Mouse (Mus musculus): ENCODE measurements around the gene Lrrc41. TPM values are rescaled to one million over a fixed set of nuclear protein-coding genes. Genes with fewer than 3 reads are reported as not detected.

Lrrc41 gene
- polyA plus RNA-seq, 1 experiment: not detected

- Histone ChIP-seq H3K27ac (ENCODE audit: insufficient read depth, low read depth, low read length) (peak overlapping the region; percentile 10; the same call in 1 of the 2 replicates), H3K4me1 (ENCODE audit: control insufficient read depth, insufficient read depth, low read length) (peaks cover 2% of the 10 kb centered on the region; the same call in 1 of the 2 replicates), H3K4me3 (ENCODE audit: insufficient read depth, low read depth, low read length) (peak overlapping the region; percentile 81)
- TF ChIP-seq POLR2A (IDR thresholded peaks at IDR 0.05; ENCODE audit: insufficient read depth, low read depth, low read length) (no peak), CTCF (IDR thresholded peaks at IDR 0.05; ENCODE audit: insufficient read depth, low read depth, low read length) (no peak)
- WGBS: 10% methylated on average over 22 of the region's 22 CpGs
Observed at GRCm38 (mm10) chr4:116052526-116053293, 22.4 kb upstream of the Lrrc41 start.

GRCm38 (mm10) chr4:116053399-116053961, 21.6 kb upstream of the Lrrc41 start, which contains the start of gene Nsun4:
TSS of gene Nsun4 (minus strand) at chr4:116053876.
- Histone ChIP-seq H3K4me3 (ENCODE audit: insufficient read depth, low read depth, low read length) (peak within 1 kb of the TSS; percentile 81), H3K4me1 (ENCODE audit: control insufficient read depth, insufficient read depth, low read length) (peaks cover 2% of the 10 kb centered on the region; the same call in 1 of the 2 replicates), H3K27ac (ENCODE audit: insufficient read depth, low read depth, low read length) (peak within 1 kb of the TSS; percentile 87)
- under 1% methylated on average over 35 of the region's 35 CpGs for WGBS
- TF ChIP-seq POLR2A (IDR thresholded peaks at IDR 0.05; ENCODE audit: insufficient read depth, low read depth, low read length) (peak; percentile 38), CTCF (IDR thresholded peaks at IDR 0.05; ENCODE audit: insufficient read depth, low read depth, low read length) (no peak)

- TF ChIP-seq CTCF (IDR thresholded peaks at IDR 0.05; ENCODE audit: insufficient read depth, low read depth, low read length) (no peak), POLR2A (IDR thresholded peaks at IDR 0.05; ENCODE audit: insufficient read depth, low read depth, low read length) (no peak)
- 0% methylated on average over 1 of the region's 1 CpGs for WGBS
- Histone ChIP-seq H3K4me3 (ENCODE audit: insufficient read depth, low read depth, low read length) (no peak overlapping the region), H3K4me1 (ENCODE audit: control insufficient read depth, insufficient read depth, low read length) (peaks cover 2% of the 10 kb centered on the region; the same call in 1 of the 2 replicates), H3K27ac (ENCODE audit: insufficient read depth, low read depth, low read length) (no peak overlapping the region)
Observed at GRCm38 (mm10) chr4:116057559-116057958, 17.5 kb upstream of the Lrrc41 start.

GRCm38 (mm10) chr4:116059012-116059726, 15.9 kb upstream of the Lrrc41 start:
- H3K4me1 ChIP-seq (ENCODE audit: control insufficient read depth, insufficient read depth, low read length): no peaks in the 10 kb centered on the region
- no peak overlapping the region for H3K27ac ChIP-seq (ENCODE audit: insufficient read depth, low read depth, low read length)
- WGBS: 83% methylated on average over 5 of the region's 5 CpGs
- no peak for TF ChIP-seq CTCF (IDR thresholded peaks at IDR 0.05; ENCODE audit: insufficient read depth, low read depth, low read length)
- no peak for TF ChIP-seq POLR2A (IDR thresholded peaks at IDR 0.05; ENCODE audit: insufficient read depth, low read depth, low read length)
- no peak overlapping the region for H3K4me3 ChIP-seq (ENCODE audit: insufficient read depth, low read depth, low read length)

GRCm38 (mm10) chr4:116063855-116064254, 11.2 kb upstream of the Lrrc41 start:
- 32% methylated on average over 1 of the region's 1 CpGs for WGBS
- Histone ChIP-seq H3K4me3 (ENCODE audit: insufficient read depth, low read depth, low read length) (no peak overlapping the region), H3K27ac (ENCODE audit: insufficient read depth, low read depth, low read length) (no peak overlapping the region), H3K4me1 (ENCODE audit: control insufficient read depth, insufficient read depth, low read length) (no peaks in the 10 kb centered on the region)
- no peak for TF ChIP-seq CTCF (IDR thresholded peaks at IDR 0.05; ENCODE audit: insufficient read depth, low read depth, low read length)
- TF ChIP-seq POLR2A (IDR thresholded peaks at IDR 0.05; ENCODE audit: insufficient read depth, low read depth, low read length): no peak

GRCm38 (mm10) chr4:116070116-116070515, 5.0 kb upstream of the Lrrc41 start:
- TF ChIP-seq CTCF (IDR thresholded peaks at IDR 0.05; ENCODE audit: insufficient read depth, low read depth, low read length): no peak
- no peak for TF ChIP-seq POLR2A (IDR thresholded peaks at IDR 0.05; ENCODE audit: insufficient read depth, low read depth, low read length)
- no peak overlapping the region for H3K27ac ChIP-seq (ENCODE audit: insufficient read depth, low read depth, low read length)
- H3K4me3 ChIP-seq (ENCODE audit: insufficient read depth, low read depth, low read length): no peak overlapping the region
- no peaks in the 10 kb centered on the region; the same call in 1 of the 2 replicates for H3K4me1 ChIP-seq (ENCODE audit: control insufficient read depth, insufficient read depth, low read length)
- 54% methylated on average over 6 of the region's 6 CpGs for WGBS

GRCm38 (mm10) chr4:116073146-116073545, 1.9 kb upstream of the Lrrc41 start:
- Histone ChIP-seq H3K4me1 (ENCODE audit: control insufficient read depth, insufficient read depth, low read length) (peaks cover 8% of the 10 kb centered on the region), H3K27ac (ENCODE audit: insufficient read depth, low read depth, low read length) (no peak overlapping the region), H3K4me3 (ENCODE audit: insufficient read depth, low read depth, low read length) (no peak overlapping the region)
- no peak for TF ChIP-seq CTCF (IDR thresholded peaks at IDR 0.05; ENCODE audit: insufficient read depth, low read depth, low read length)
- TF ChIP-seq POLR2A (IDR thresholded peaks at IDR 0.05; ENCODE audit: insufficient read depth, low read depth, low read length): no peak
- 55% methylated on average over 4 of the region's 4 CpGs for WGBS

- Histone ChIP-seq H3K27ac (ENCODE audit: insufficient read depth, low read depth, low read length) (peak overlapping the region; percentile 89; the same call in 1 of the 2 replicates), H3K4me3 (ENCODE audit: insufficient read depth, low read depth, low read length) (peak overlapping the region; percentile 98), H3K4me1 (ENCODE audit: control insufficient read depth, insufficient read depth, low read length) (peaks cover 8% of the 10 kb centered on the region)
- TF ChIP-seq CTCF (IDR thresholded peaks at IDR 0.05; ENCODE audit: insufficient read depth, low read depth, low read length): no peak
- TF ChIP-seq POLR2A (IDR thresholded peaks at IDR 0.05; ENCODE audit: insufficient read depth, low read depth, low read length): no peak
- under 1% methylated on average over 8 of the region's 8 CpGs for WGBS
Observed at GRCm38 (mm10) chr4:116074145-116074675, 859 bp upstream of the Lrrc41 start.
